ENCODE assay signal across 12 mouse cellular contexts in the genomic region with DNA sequence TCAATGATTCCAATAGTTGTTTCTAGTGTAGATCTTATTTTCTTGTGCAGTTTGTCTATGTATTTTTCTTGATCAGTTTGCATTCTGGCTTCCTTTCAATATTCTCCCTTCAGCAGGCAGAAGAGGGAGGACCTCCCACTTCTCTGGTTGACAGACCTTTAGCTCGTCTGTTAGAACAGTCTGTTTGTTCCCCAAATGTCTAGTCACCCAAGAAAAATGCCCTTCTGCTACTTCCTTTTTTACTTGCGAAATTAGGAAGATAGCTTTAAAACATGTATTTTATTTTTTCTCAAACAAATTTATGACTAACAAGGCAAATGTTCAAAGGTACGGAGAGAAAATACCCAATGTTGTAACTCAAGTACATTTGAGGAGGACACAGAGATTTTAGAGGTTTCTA.
DNase-seq lines count a peak whose midpoint lies in the region; ATAC-seq lines count a peak whose summit lies in the region.
"Had no signal": no experiment of that assay in that cellular context is flagged by ENCODE, and none has a peak within 500 bp of the region (broad histone marks: within the 10 kb centered on the region; RNA-seq: fewer than 3 reads in every experiment).

No protein-coding gene starts in this region.

- peak; percentile 28 to 76 for DNase-seq in layer of hippocampus, adult 18-20 months (ENCODE audit: low spot score in 2 of 2)
- no peak for DNase-seq in layer of hippocampus, postnatal 10 days (ENCODE audit: low spot score in 2 of 2)
- DNase-seq in A20 (ENCODE audit: low read depth, low spot score): peak; percentile 77
- peak; percentile 41 for DNase-seq in brain, adult 2 months (ENCODE audit: low read depth, low spot score)
- DNase-seq in frontal cortex, adult 2 months (ENCODE audit: extremely low spot score in 1 of 2, low spot score in 1 of 2): no peak
- no peak for DNase-seq in left cerebral cortex, adult 9 months (ENCODE audit: low spot score in 2 of 2)
- DNase-seq: cerebellum, adult 9-11 months; heart, postnatal 36 days; kidney, postnatal 14 days; midbrain, embryonic 14.5 days had no signal

- ATAC-seq in megakaryocyte progenitor cell, adult 5-6 weeks (replicated peaks; ENCODE audit: poor library complexity): peak; percentile 85
- ATAC-seq: intestine, embryonic 15.5 days had no signal

Comparison
In these comparisons a context has a peak if more than half of its experiments do, and no peak if none do; other contexts are left out.
1. DNase-seq: peak in layer of hippocampus, adult 18-20 months (2 of 2), A20 (single experiment) and brain, adult 2 months (single experiment); none in layer of hippocampus, postnatal 10 days (0 of 2), frontal cortex, adult 2 months (0 of 2) and left cerebral cortex, adult 9 months (0 of 2).